Mouse (Mus musculus) G1E (cell line): ENCODE results near the gene Cyb5r3.

ENCODE experiments used
- CTCF ChIP-seq: IDR thresholded peaks from 2 replicates; pipeline ENCODE4 v1.5.1; 2012; ENCODE audit warnings: low read depth, low read length, inconsistent platforms, mixed read lengths
- POLR2AphosphoS5 ChIP-seq: IDR thresholded peaks from 2 replicates; pipeline ENCODE4 v1.6.1; 2012; ENCODE audit warnings: low read depth, low read length, inconsistent platforms; ENCODE audit not compliant: insufficient replicate concordance
- TAL1 ChIP-seq: conservative IDR thresholded peaks from 2 replicates; pipeline ENCODE4 v1.6.1; 2012; ENCODE audit warnings: low read depth, low read length, inconsistent platforms, mixed read lengths

DNA sequence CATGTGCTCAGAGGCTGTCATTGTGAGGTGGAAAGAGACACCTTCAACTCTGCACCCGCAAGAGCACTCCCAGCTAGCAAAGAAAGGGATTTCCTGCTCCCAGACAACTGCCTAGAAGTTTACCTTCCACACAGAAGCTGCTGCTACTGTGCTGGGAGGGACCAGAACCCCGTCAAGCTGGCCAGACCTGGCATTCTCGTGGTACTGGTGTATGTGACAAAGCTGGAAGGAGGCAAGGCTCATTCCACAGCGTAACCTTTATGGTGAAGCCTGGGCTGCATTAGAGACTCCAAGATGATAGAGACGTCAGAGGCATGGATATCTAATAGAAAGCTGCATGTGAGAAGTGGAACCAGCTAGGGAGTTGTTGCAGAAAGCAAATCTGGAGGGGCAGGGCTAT is 47.8 kb downstream of the Cyb5r3 start:
- TF ChIP-seq CTCF, result no peak
- no peak for TF ChIP-seq POLR2AphosphoS5
- TF ChIP-seq TAL1, result no peak
